Mouse (Mus musculus): ENCODE data around the gene Atp7a. TPM values are rescaled to one million over a fixed set of nuclear protein-coding genes. Genes with fewer than 3 reads are reported as not detected.

Atp7a gene
- total RNA-seq, 2 experiments from 2014 or later: 6.8 to 7.8 TPM

- peak; percentile 57 to 78 for DNase-seq (ENCODE audit: low spot score in 2 of 2)
These were observed 144.2 kb downstream of the Atp7a start for GRCm38 (mm10) chrX:106171106-106171852.

DNA sequence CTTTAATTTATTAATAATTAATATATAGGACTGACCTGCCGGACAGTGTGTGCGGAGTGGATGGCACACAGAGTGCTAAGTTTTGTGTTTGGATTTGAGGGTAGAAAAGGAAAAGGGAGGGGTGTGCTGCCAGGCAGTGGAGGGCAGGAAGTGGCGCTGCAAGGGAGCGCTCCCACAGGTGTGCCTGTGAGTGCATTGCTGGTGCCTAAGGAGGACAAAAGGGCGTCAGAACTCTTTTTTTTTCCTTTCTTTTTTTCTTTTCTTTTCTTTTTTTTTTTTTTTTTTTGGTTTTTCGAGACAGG lies 144.7 kb downstream of the Atp7a start:
- no peak for DNase-seq (ENCODE audit: low spot score in 2 of 2)

Other genes starting within 250 kb of the Atp7a start
- 100 to 1,000 TPM; 152 to 168 TPM for gene Atrx, start 97.9 kb upstream of the Atp7a start, total RNA-seq (2021)
- gene Magt1, start 15.4 kb upstream of the Atp7a start, total RNA-seq (2021): 10 to 100 TPM; 13.9 to 15.8 TPM
- gene Cox7b, start 11.6 kb upstream of the Atp7a start, total RNA-seq (2021): 100 to 1,000 TPM; 283 to 286 TPM
- gene Tlr13, start 115.9 kb downstream of the Atp7a start, total RNA-seq (2021): 1 to 10 TPM; 1.4 to 1.6 TPM
- 100 to 1,000 TPM; 432 to 469 TPM for gene Pgk1, start 159.8 kb downstream of the Atp7a start, total RNA-seq (2021)
- gene Taf9b, start 193.9 kb downstream of the Atp7a start, total RNA-seq (2021): 10 to 100 TPM; 25.5 to 27.2 TPM
- not detected for gene Fnd3c2, start 228.1 kb downstream of the Atp7a start, total RNA-seq (2021)

Measured in layer of hippocampus, adult 18-20 months (tissue).